Mouse (Mus musculus) embryonic facial prominence, embryonic 10.5 days (tissue): ENCODE measurements at regions not wholly inside any gene's neighbourhood (a gene's known extent, or its start where the extent isn't known, plus 50 kb on each side); places are given as distances from the start of the nearest gene placed in this dataset.

ENCODE experiments used
- DNase-seq: peaks from one replicate; pipeline ENCODE4 v3.0.0-alpha.2; 2017; ENCODE audit warnings: low spot score
- H3K27ac ChIP-seq: fragments of 300-500 bp; sonication (generic); replicated peaks from 2 replicates; pipeline ENCODE4 v1.5.1; 2016; ENCODE audit warnings: mild to moderate bottlenecking
- H3K27me3 ChIP-seq: fragments of 300-500 bp; sonication (generic); replicated peaks from 2 replicates; pipeline ENCODE4 v1.6.1; 2016; ENCODE audit warnings: low read depth, mild to moderate bottlenecking; ENCODE audit not compliant: poor library complexity, severe bottlenecking
- H3K36me3 ChIP-seq: fragments of 300-500 bp; sonication (generic); replicated peaks from 2 replicates; pipeline ENCODE4 v1.6.1; 2016; ENCODE audit warnings: mild to moderate bottlenecking, moderate library complexity
- H3K4me1 ChIP-seq: fragments of 300-500 bp; sonication (generic); 2 replicates; pipeline ENCODE4 v1.6.1; 2016
- H3K4me3 ChIP-seq: fragments of 300-500 bp; sonication (generic); 2 replicates; pipeline ENCODE4 v1.5.1; 2016; ENCODE audit warnings: mild to moderate bottlenecking, moderate library complexity
- H3K9me3 ChIP-seq: fragments of 300-500 bp; sonication (generic); 2 replicates; pipeline ENCODE4 v1.6.1; 2016; ENCODE audit warnings: mild to moderate bottlenecking
- WGBS: fragments of 180-500 bp; shearing (Covaris S2); methylation state at CpG from one replicate; pipeline ENCODE4 v1.1.7; 2016; 5-methylcytosine and 5-hydroxymethylcytosine counted together

- no peaks in the 10 kb centered on the region for H3K4me1 ChIP-seq
- no peaks in the 10 kb centered on the region for H3K27me3 ChIP-seq
- no peak overlapping the region for H3K4me3 ChIP-seq
- H3K27ac ChIP-seq = no peak overlapping the region
- no peak for DNase-seq
- H3K36me3 ChIP-seq = no peaks in the 10 kb centered on the region
- no peaks in the 10 kb centered on the region for H3K9me3 ChIP-seq
- 70% methylated on average over 15 of the region's 15 CpGs for WGBS
Observed at GRCm38 (mm10) chr14:48059664-48060455, 60.8 kb upstream of the Peli2 start.

GRCm38 (mm10) chr14:48068641-48069040, 52.0 kb upstream of the Peli2 start:
- peaks cover 6% of the 10 kb centered on the region for H3K4me1 ChIP-seq
- no peak overlapping the region for H3K27ac ChIP-seq
- H3K4me3 ChIP-seq = no peak overlapping the region
- no peak for DNase-seq
- H3K27me3 ChIP-seq = no peaks in the 10 kb centered on the region
- H3K36me3 ChIP-seq = no peaks in the 10 kb centered on the region
- WGBS = 78% methylated on average over 3 of the region's 3 CpGs
- H3K9me3 ChIP-seq = no peaks in the 10 kb centered on the region
